Mouse (Mus musculus): ENCODE measurements around the gene Ggn. TPM values are rescaled to one million over a fixed set of nuclear protein-coding genes. Genes with fewer than 3 reads are reported as not detected.
A peak's percentile ranks its signal among the peaks of the same experiment; 100 is the strongest.
"Not testable (repeated sequence)": the region's sequence is repeated elsewhere in the genome, so short reads cannot be mapped to it uniquely, and the experiment has no call there.

Ggn gene
- polyA plus RNA-seq, 1 experiment: 1.9 TPM

- no peaks in the 10 kb centered on the region for H3K4me1 ChIP-seq (ENCODE audit: control insufficient read depth, insufficient read depth, low read length)
- no peak overlapping the region for H3K4me3 ChIP-seq (replicated peaks; ENCODE audit: extremely low read depth, low read depth, low read length)
- no peak for DNase-seq
- WGBS: 70% methylated on average over 6 of the region's 6 CpGs
- TF ChIP-seq POLR2A (IDR thresholded peaks at IDR 0.05; ENCODE audit: borderline replicate concordance, extremely low read depth, low read depth, low read length): no peak
- no peak for TF ChIP-seq CTCF (IDR thresholded peaks at IDR 0.05; ENCODE audit: insufficient read depth, low read length)
Observed at GRCm38 (mm10) chr7:29202577-29202976, 32.6 kb downstream of the Ggn start.

- DNase-seq: peak; percentile 47
- WGBS: 11% methylated on average over 14 of the region's 15 CpGs
- H3K4me3 ChIP-seq (replicated peaks; ENCODE audit: extremely low read depth, low read depth, low read length): peak overlapping the region; percentile 64
Observed at GRCm38 (mm10) chr7:29211013-29211412, 41.0 kb downstream of the Ggn start.

GRCm38 (mm10) chr7:29211415-29212198 is 41.6 kb downstream of the Ggn start:
- Histone ChIP-seq H3K4me1 (ENCODE audit: control insufficient read depth, insufficient read depth, low read length) (0 out of 2 replicates have a peak, but pooled peaks cover 4% of the 10 kb centered on the region), H3K4me3 (replicated peaks; ENCODE audit: extremely low read depth, low read depth, low read length) (peak overlapping the region; percentile 64)
- WGBS: 5% methylated on average over 34 of the region's 34 CpGs
- TF ChIP-seq CTCF (IDR thresholded peaks at IDR 0.05; ENCODE audit: insufficient read depth, low read length) (no peak), POLR2A (IDR thresholded peaks at IDR 0.05; ENCODE audit: borderline replicate concordance, extremely low read depth, low read depth, low read length) (peak; percentile 69; the same call in 1 of the 2 replicates)
- peak; percentile 90 for DNase-seq

More at GRCm38 (mm10) chr7:29211013-29211412, 41.0 kb downstream of the Ggn start:
- not testable (repeated sequence) for H3K4me1 ChIP-seq (ENCODE audit: control insufficient read depth, insufficient read depth, low read length)

- Histone ChIP-seq H3K4me3 (replicated peaks; ENCODE audit: extremely low read depth, low read depth, low read length) (peak overlapping the region; percentile 64), H3K4me1 (ENCODE audit: control insufficient read depth, insufficient read depth, low read length) (0 out of 2 replicates have a peak, but pooled peaks cover 4% of the 10 kb centered on the region)
- DNase-seq: no peak
- TF ChIP-seq POLR2A (IDR thresholded peaks at IDR 0.05; ENCODE audit: borderline replicate concordance, extremely low read depth, low read depth, low read length): no peak
- 35% methylated on average over 26 of the region's 26 CpGs for WGBS
Observed at GRCm38 (mm10) chr7:29212199-29212765, 42.3 kb downstream of the Ggn start.

GRCm38 (mm10) chr7:29212775-29213560 is 43.0 kb downstream of the Ggn start:
- 46% methylated on average over 40 of the region's 40 CpGs for WGBS
- H3K4me3 ChIP-seq (replicated peaks; ENCODE audit: extremely low read depth, low read depth, low read length); DNase-seq; H3K4me1 ChIP-seq (ENCODE audit: control insufficient read depth, insufficient read depth, low read length): not testable (repeated sequence)

- Histone ChIP-seq H3K4me1 (ENCODE audit: control insufficient read depth, insufficient read depth, low read length) (0 out of 2 replicates have a peak, but pooled peaks cover 4% of the 10 kb centered on the region), H3K4me3 (replicated peaks; ENCODE audit: extremely low read depth, low read depth, low read length) (no peak within 1 kb of the TSS)
- 26% methylated on average over 20 of the region's 20 CpGs for WGBS
- TF ChIP-seq CTCF (IDR thresholded peaks at IDR 0.05; ENCODE audit: insufficient read depth, low read length) (no peak), POLR2A (IDR thresholded peaks at IDR 0.05; ENCODE audit: borderline replicate concordance, extremely low read depth, low read depth, low read length) (no peak)
- no peak for DNase-seq
Observed at GRCm38 (mm10) chr7:29213675-29214082, 43.7 kb downstream of the Ggn start, which contains the start of gene Catsperg1. Gene Catsperg1, minus strand, starts transcription at chr7:29214035.

- H3K4me3 ChIP-seq (replicated peaks; ENCODE audit: extremely low read depth, low read depth, low read length): no peak overlapping the region
- no peak for DNase-seq
- H3K4me1 ChIP-seq (ENCODE audit: control insufficient read depth, insufficient read depth, low read length): 0 out of 2 replicates have a peak, but pooled peaks cover 4% of the 10 kb centered on the region
- WGBS: 45% methylated on average over 2 of the region's 2 CpGs
- TF ChIP-seq POLR2A (IDR thresholded peaks at IDR 0.05; ENCODE audit: borderline replicate concordance, extremely low read depth, low read depth, low read length): no peak
Observed at GRCm38 (mm10) chr7:29214236-29214635, 44.2 kb downstream of the Ggn start.

- 57% methylated on average over 15 of the region's 15 CpGs for WGBS
- Histone ChIP-seq H3K4me3 (replicated peaks; ENCODE audit: extremely low read depth, low read depth, low read length) (no peak overlapping the region), H3K4me1 (ENCODE audit: control insufficient read depth, insufficient read depth, low read length) (0 out of 2 replicates have a peak, but pooled peaks cover 4% of the 10 kb centered on the region)
- TF ChIP-seq CTCF (IDR thresholded peaks at IDR 0.05; ENCODE audit: insufficient read depth, low read length): no peak
- TF ChIP-seq POLR2A (IDR thresholded peaks at IDR 0.05; ENCODE audit: borderline replicate concordance, extremely low read depth, low read depth, low read length): no peak
- DNase-seq: no peak
Observed at GRCm38 (mm10) chr7:29214846-29215245, 44.8 kb downstream of the Ggn start.

Other genes starting within 250 kb of the Ggn start
- gene Actn4, start 207.9 kb upstream of the Ggn start, polyA plus RNA-seq (2012; rRNA removed): 314 and 324 TPM in 2 replicates
- gene Eif3k, start 188.3 kb upstream of the Ggn start, polyA plus RNA-seq (2012; rRNA removed): 175 and 234 TPM in 2 replicates
- gene Map4k1, start 188.2 kb upstream of the Ggn start, polyA plus RNA-seq (2012; rRNA removed): 16.7 and 17.0 TPM in 2 replicates
- gene Ryr1, start 45.0 kb upstream of the Ggn start, polyA plus RNA-seq (2012; rRNA removed): 0.10 and 10.9 TPM in 2 replicates
- 15.0 and 19.7 TPM in 2 replicates for gene Rasgrp4, start 35.4 kb upstream of the Ggn start, polyA plus RNA-seq (2012; rRNA removed)
- 46.0 and 47.7 TPM in 2 replicates for gene Fam98c, start 14.0 kb upstream of the Ggn start, polyA plus RNA-seq (2012; rRNA removed)
- gene Spred3, start 201 bp downstream of the Ggn start, polyA plus RNA-seq (2012; rRNA removed): 3.9 and 5.8 TPM in 2 replicates
- gene Psmd8, start 10.5 kb downstream of the Ggn start, polyA plus RNA-seq (2012; rRNA removed): 93.5 and 165 TPM in 2 replicates
- 3.4 and 3.9 TPM in 2 replicates for gene Catsperg1, start 43.8 kb downstream of the Ggn start, polyA plus RNA-seq (2012; rRNA removed)
- gene Kcnk6, start 62.3 kb downstream of the Ggn start, polyA plus RNA-seq (2012; rRNA removed): 30.6 and 41.5 TPM in 2 replicates
- gene Yif1b, start 68.1 kb downstream of the Ggn start, polyA plus RNA-seq (2012; rRNA removed): 182 and 190 TPM in 2 replicates
- gene 2200002D01Rik, start 78.3 kb downstream of the Ggn start, polyA plus RNA-seq (2012; rRNA removed): 7.9 and 12.6 TPM in 2 replicates
- gene Spint2, start 111.7 kb downstream of the Ggn start, polyA plus RNA-seq (2012; rRNA removed): 317 and 391 TPM in 2 replicates
- gene Ppp1r14a, start 119.1 kb downstream of the Ggn start, polyA plus RNA-seq (2012; rRNA removed): 242 and 329 TPM in 2 replicates
- 1.7 and 4.0 TPM in 2 replicates for gene Dpf1, start 133.7 kb downstream of the Ggn start, polyA plus RNA-seq (2012; rRNA removed)